Mouse (Mus musculus) v-Abl transformed pro-B cells (cell line): ENCODE results near the gene Rab6b.

Experiments used
- in situ Hi-C, 2 experiments: fragments of 400-800 bp; cut with MboI; formaldehyde crosslinking; loops; one replicate each; pipeline ENCODE4 v1.15.1; 2025; ENCODE audit not compliant: unreplicated experiment in 2 of 2

The Rab6b gene

GRCm38 (mm10) chr9:103229037-103229867, 117.7 kb downstream of the Rab6b start:
- in situ Hi-C loops, result loop anchor here (5.0 to 10.0 kb wide), 6 partner anchors 63 to 768 kb away; partner anchors contain the start of gene Bfsp2 (in 1 of the 2)

DNA sequence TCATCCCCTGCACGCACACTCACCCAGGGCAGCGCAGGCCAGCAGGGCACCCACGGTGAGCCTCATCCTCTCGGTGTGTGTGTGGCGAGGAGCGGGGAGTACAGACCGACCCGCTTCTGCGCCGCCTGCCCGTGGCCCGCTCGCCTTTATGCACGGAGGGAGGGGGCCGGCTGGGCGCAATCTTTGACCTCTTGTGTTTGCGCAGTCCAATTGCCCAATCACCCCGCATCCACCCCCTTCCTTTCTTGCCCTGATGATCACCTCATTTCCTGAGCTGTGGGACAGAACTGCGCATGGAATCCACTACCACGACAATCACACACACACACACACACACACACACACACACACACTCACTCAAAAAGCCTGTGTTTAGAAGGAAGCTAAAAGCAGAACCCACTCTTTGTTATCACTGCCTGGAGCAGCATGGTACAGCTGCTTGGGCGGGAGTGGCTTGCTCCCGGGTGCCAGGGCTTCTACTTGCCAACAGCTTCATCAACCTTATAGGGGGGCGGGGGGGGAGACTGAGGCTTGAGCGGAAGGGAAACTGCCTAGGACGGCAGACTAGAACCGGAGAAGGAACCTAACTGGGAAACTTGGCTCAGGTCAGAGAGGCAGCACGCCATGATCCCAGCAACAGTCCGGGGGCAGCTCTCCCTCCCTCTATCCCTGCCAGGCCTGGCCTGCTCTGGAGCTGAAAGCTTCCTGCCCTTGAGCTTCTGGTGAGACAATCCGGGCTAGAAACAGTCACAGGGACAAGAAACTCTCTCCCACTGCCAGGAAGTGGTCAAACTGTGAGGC, 118.8 kb downstream of the Rab6b start, which contains the start of the genes Gm20425 and Trf:
Gene Gm20425 (minus strand): TSS at position 157 of the 801 bp plus-strand sequence.
Gene Trf (minus strand): TSS at position 294 of the 801 bp plus-strand sequence.
- in situ Hi-C loops, result loop anchor here in 1 of 2 experiments (10.0 kb wide), 1 partner anchor 54 kb away; no protein-coding TSS in a partner anchor

- in situ Hi-C loops, result loop anchor here in 1 of 2 experiments (10.0 kb wide), 1 partner anchor 52 kb away; no protein-coding TSS in a partner anchor
These were observed 120.8 kb downstream of the Rab6b start for GRCm38 (mm10) chr9:103232232-103233005.

DNA sequence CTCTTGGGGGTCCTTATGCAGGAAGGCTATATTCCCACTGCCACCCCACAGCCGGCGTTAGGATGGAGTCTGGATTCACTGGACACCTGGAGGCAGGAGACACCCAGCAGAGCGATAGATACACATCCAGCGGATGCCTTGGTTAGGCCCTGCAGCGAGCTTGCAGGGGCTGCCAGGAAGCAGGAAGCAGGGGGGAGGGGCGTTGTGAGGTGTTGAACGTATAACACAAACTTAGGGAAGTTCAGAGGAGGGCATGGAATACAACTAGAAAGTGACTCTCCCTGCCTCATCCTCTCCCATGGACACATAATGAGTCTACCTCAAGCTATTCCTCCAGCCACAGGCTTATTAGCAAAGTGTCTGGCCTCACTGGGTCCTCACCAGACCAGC, 121.4 kb downstream of the Rab6b start:
- in situ Hi-C loops, result loop anchor here in 1 of 2 experiments (10.0 kb wide), 1 partner anchor 52 kb away; no protein-coding TSS in a partner anchor

GRCm38 (mm10) chr9:103234059-103234458, 122.5 kb downstream of the Rab6b start:
- in situ Hi-C loops, result loop anchor here in 1 of 2 experiments (10.0 kb wide), 1 partner anchor 51 kb away; no protein-coding TSS in a partner anchor

GRCm38 (mm10) chr9:103234565-103235165, 123.1 kb downstream of the Rab6b start:
- in situ Hi-C loops, result loop anchor here in 1 of 2 experiments (10.0 kb wide), 1 partner anchor 50 kb away; no protein-coding TSS in a partner anchor
